Mouse (Mus musculus) ES-E14 (cell line): ENCODE data around the gene Ugcg.

Source experiments
- HCFC1 ChIP-seq: IDR thresholded peaks from 2 replicates; pipeline ENCODE4 v1.6.1; 2012; ENCODE audit warnings: low read length, inconsistent platforms, borderline replicate concordance; ENCODE audit not compliant: insufficient read depth
- ZNF384 ChIP-seq: IDR thresholded peaks from 2 replicates; pipeline ENCODE4 v1.6.1; 2012; ENCODE audit warnings: low read depth, low read length, inconsistent platforms

GRCm38 (mm10) chr4:59175003-59175402, 14.1 kb upstream of the Ugcg start:
- TF ChIP-seq HCFC1 = no peak
- TF ChIP-seq ZNF384 = no peak
